Comparison of ENCODE assay signal across 12 mouse cellular contexts in genomic region chr11:4968376-4968775, GRCm38 (mm10). TPM values are rescaled to one million over a fixed set of nuclear protein-coding genes. Genes with fewer than 3 reads are reported as not detected.
DNase-seq lines count a peak whose midpoint lies in the region; ATAC-seq and TF ChIP-seq lines count a peak whose summit lies in the region.
"Had no signal": no experiment of that assay in that cellular context is flagged by ENCODE, and none has a peak within 500 bp of the region (broad histone marks: within the 10 kb centered on the region; RNA-seq: fewer than 3 reads in every experiment).

No protein-coding gene starts in this region.

- no peaks in the 10 kb centered on the region for H3K4me1 ChIP-seq in kidney, adult 2 months (ENCODE audit: control insufficient read depth, insufficient read depth, low read length)
- H3K4me1 ChIP-seq in kidney, embryonic 16.5 days (ENCODE audit: insufficient read depth, low read length), result no peaks in the 10 kb centered on the region; the same call in 1 of the 2 replicates
- H3K4me1 ChIP-seq in midbrain, postnatal 0 days (ENCODE audit: insufficient read depth, low read length), result no peaks in the 10 kb centered on the region
- H3K4me1 ChIP-seq in midbrain, embryonic 16.5 days (ENCODE audit: control insufficient read depth, insufficient read depth, low read length), result peaks cover 4% of the 10 kb centered on the region
- H3K4me1 ChIP-seq in neural tube, embryonic 15.5 days, result peaks cover 18% of the 10 kb centered on the region
- H3K4me1 ChIP-seq in forebrain, embryonic 11.5 days (replicated peaks; ENCODE audit: control insufficient read depth, insufficient read depth, low read length), result no peaks in the 10 kb centered on the region

- no peaks in the 10 kb centered on the region for H3K9me3 ChIP-seq in kidney, embryonic 16.5 days (ENCODE audit: low read length)
- no peaks in the 10 kb centered on the region for H3K9me3 ChIP-seq in midbrain, postnatal 0 days (ENCODE audit: low read length)
- H3K9me3 ChIP-seq in midbrain, embryonic 16.5 days (replicated peaks; ENCODE audit: control insufficient read depth, low read length, poor library complexity, severe bottlenecking), result no peaks in the 10 kb centered on the region
- H3K9me3 ChIP-seq in neural tube, embryonic 15.5 days (replicated peaks), result no peaks in the 10 kb centered on the region
- no peaks in the 10 kb centered on the region for H3K9me3 ChIP-seq in forebrain, embryonic 11.5 days (ENCODE audit: control insufficient read depth, low read length)
- H3K9me3 ChIP-seq: embryonic facial prominence, embryonic 10.5 days had no signal

- H3K36me3 ChIP-seq in kidney, adult 2 months (ENCODE audit: control insufficient read depth, insufficient read depth, low read length), result no peaks in the 10 kb centered on the region
- H3K36me3 ChIP-seq in kidney, embryonic 16.5 days (ENCODE audit: insufficient read depth, low read length), result no peaks in the 10 kb centered on the region
- H3K36me3 ChIP-seq in midbrain, postnatal 0 days (ENCODE audit: insufficient read depth, low read length), result no peaks in the 10 kb centered on the region
- H3K36me3 ChIP-seq in midbrain, embryonic 16.5 days (ENCODE audit: control insufficient read depth, insufficient read depth, low read length), result no peaks in the 10 kb centered on the region
- no peaks in the 10 kb centered on the region for H3K36me3 ChIP-seq in neural tube, embryonic 15.5 days
- H3K36me3 ChIP-seq in forebrain, embryonic 11.5 days (ENCODE audit: control insufficient read depth, insufficient read depth, low read length), result no peaks in the 10 kb centered on the region
- H3K36me3 ChIP-seq: embryonic facial prominence, embryonic 10.5 days had no signal

- no peak overlapping the region for H3K4me2 ChIP-seq in kidney, embryonic 16.5 days (replicated peaks; ENCODE audit: low read depth, low read length)
- no peak overlapping the region for H3K4me2 ChIP-seq in midbrain, postnatal 0 days (ENCODE audit: low read depth, low read length, poor library complexity, severe bottlenecking)
- H3K4me2 ChIP-seq in midbrain, embryonic 16.5 days (ENCODE audit: low read length), result no peak overlapping the region
- H3K4me2 ChIP-seq in neural tube, embryonic 15.5 days, result no peak overlapping the region
- H3K4me2 ChIP-seq in forebrain, embryonic 11.5 days (ENCODE audit: low read depth, low read length, severe bottlenecking), result no peak overlapping the region

- H3K27ac ChIP-seq in kidney, adult 2 months (ENCODE audit: insufficient read depth, low read depth, low read length), result no peak overlapping the region
- H3K27ac ChIP-seq in kidney, embryonic 16.5 days (ENCODE audit: low read length), result no peak overlapping the region
- H3K27ac ChIP-seq in midbrain, postnatal 0 days (ENCODE audit: low read depth, low read length), result no peak overlapping the region
- no peak overlapping the region for H3K27ac ChIP-seq in midbrain, embryonic 16.5 days (ENCODE audit: low read length)
- peak overlapping the region; percentile 51; the same call in 1 of the 2 replicates for H3K27ac ChIP-seq in neural tube, embryonic 15.5 days (replicated peaks)
- H3K27ac ChIP-seq in forebrain, embryonic 11.5 days (ENCODE audit: low read depth, low read length), result no peak overlapping the region
- H3K27ac ChIP-seq: embryonic facial prominence, embryonic 10.5 days had no signal

- no peak overlapping the region for H3K9ac ChIP-seq in kidney, embryonic 16.5 days (replicated peaks; ENCODE audit: low read length)
- H3K9ac ChIP-seq in midbrain, postnatal 0 days (replicated peaks; ENCODE audit: low read length, poor library complexity, severe bottlenecking), result peak overlapping the region; percentile 33; the same call in 1 of the 2 replicates
- no peak overlapping the region for H3K9ac ChIP-seq in midbrain, embryonic 16.5 days (ENCODE audit: low read depth, low read length)
- H3K9ac ChIP-seq in neural tube, embryonic 15.5 days (replicated peaks), result no peak overlapping the region
- no peak overlapping the region for H3K9ac ChIP-seq in forebrain, embryonic 11.5 days (ENCODE audit: low read length)

- TF ChIP-seq POLR2A in kidney, adult 2 months (IDR thresholded peaks at IDR 0.05; ENCODE audit: low read depth, low read length), result no peak

- ATAC-seq in kidney, embryonic 16.5 days (ENCODE audit: low FRiP score, low TSS enrichment), result no peak
- no peak for ATAC-seq in midbrain, postnatal 0 days (ENCODE audit: low FRiP score)
- ATAC-seq in midbrain, embryonic 16.5 days, result no peak
- ATAC-seq in neural tube, embryonic 15.5 days (ENCODE audit: low FRiP score), result no peak
- no peak for ATAC-seq in forebrain, embryonic 11.5 days (replicated peaks; ENCODE audit: low FRiP score)
- ATAC-seq: forebrain, embryonic 14.5 days; intestine, embryonic 16.5 days had no signal

- no peak overlapping the region for H3K4me3 ChIP-seq in kidney, adult 2 months (ENCODE audit: insufficient read depth, low read depth, low read length)
- H3K4me3 ChIP-seq in kidney, embryonic 16.5 days (ENCODE audit: low read length), result no peak overlapping the region
- no peak overlapping the region for H3K4me3 ChIP-seq in midbrain, postnatal 0 days (ENCODE audit: low read depth, low read length)
- no peak overlapping the region for H3K4me3 ChIP-seq in midbrain, embryonic 16.5 days (ENCODE audit: low read depth, low read length)
- H3K4me3 ChIP-seq in neural tube, embryonic 15.5 days (replicated peaks), result no peak overlapping the region
- H3K4me3 ChIP-seq in forebrain, embryonic 11.5 days (ENCODE audit: low read depth, low read length), result no peak overlapping the region
- H3K4me3 ChIP-seq: embryonic facial prominence, embryonic 10.5 days had no signal

- DNase-seq in adrenal gland, postnatal 10 days, result peak; percentile 79
- no peak for DNase-seq in adrenal gland, adult 8-10 months
- DNase-seq in kidney, adult 2 months, result peak; percentile 36
- no peak for DNase-seq in midbrain, postnatal 0 days (ENCODE audit: low spot score)
- DNase-seq in forebrain, embryonic 11.5 days (ENCODE audit: low spot score), result no peak
- DNase-seq: midbrain, embryonic 14.5 days had no signal

- no peaks in the 10 kb centered on the region for H3K27me3 ChIP-seq in kidney, adult 2 months (replicated peaks; ENCODE audit: control insufficient read depth, insufficient read depth, low read length)
- no peaks in the 10 kb centered on the region for H3K27me3 ChIP-seq in kidney, embryonic 16.5 days (ENCODE audit: insufficient read depth, low read length)
- no peaks in the 10 kb centered on the region for H3K27me3 ChIP-seq in midbrain, postnatal 0 days (ENCODE audit: insufficient read depth, low read length)
- no peaks in the 10 kb centered on the region for H3K27me3 ChIP-seq in midbrain, embryonic 16.5 days (ENCODE audit: control insufficient read depth, insufficient read depth, low read depth, low read length)
- no peaks in the 10 kb centered on the region; the same call in 1 of the 2 replicates for H3K27me3 ChIP-seq in neural tube, embryonic 15.5 days (replicated peaks)
- no peaks in the 10 kb centered on the region for H3K27me3 ChIP-seq in forebrain, embryonic 11.5 days (ENCODE audit: control insufficient read depth, insufficient read depth, low read length)

- 56% methylated on average over 10 of the region's 10 CpGs for WGBS in kidney, adult 2 months
- WGBS in kidney, embryonic 16.5 days, result 61% methylated on average over 10 of the region's 10 CpGs
- WGBS in midbrain, postnatal 0 days, result 68% methylated on average over 10 of the region's 10 CpGs
- 84% methylated on average over 10 of the region's 10 CpGs for WGBS in midbrain, embryonic 16.5 days
- 49% methylated on average over 10 of the region's 10 CpGs for WGBS in neural tube, embryonic 15.5 days
- WGBS in forebrain, embryonic 11.5 days, result 71% methylated on average over 10 of the region's 10 CpGs

- no peak for TF ChIP-seq CTCF in kidney, adult 2 months (conservative IDR thresholded peaks at IDR 0.05; ENCODE audit: insufficient read depth, insufficient read length, low read depth, low read length)
- no peak for TF ChIP-seq CTCF in midbrain, postnatal 0 days (IDR thresholded peaks at IDR 0.05)

RNA-seq across cellular contexts. Expression of gene Ap1b1, which starts 18.2 kb away (rescaled TPM):
- total RNA-seq in adrenal gland, postnatal 10 days (2021), result 10 to 100 TPM; 56.5 to 58.9 TPM
- total RNA-seq in adrenal gland, adult 8-10 months (2022), result 10 to 100 TPM; 67.4 to 83.9 (median 73.4) TPM
- polyA plus RNA-seq in kidney, adult 2 months (2012; rRNA removed), result 110 and 123 TPM in 2 replicates
- 76.9 and 79.1 TPM in 2 replicates for polyA plus RNA-seq in kidney, embryonic 16.5 days (2015; fragmentation: Nextera tagmentation; extraction: Ambion mirVana)
- 122 and 130 TPM in 2 replicates for total RNA-seq in midbrain, postnatal 0 days (2014; rRNA removed)
- 94.8 and 99.5 TPM in 2 replicates for polyA plus RNA-seq in midbrain, postnatal 0 days (2015; fragmentation: Nextera tagmentation; extraction: Ambion mirVana)
- 104 and 108 TPM in 2 replicates for polyA plus RNA-seq in midbrain, embryonic 16.5 days (2015; fragmentation: Nextera tagmentation; extraction: Ambion mirVana)
- polyA plus RNA-seq in neural tube, embryonic 15.5 days (2015; fragmentation: Nextera tagmentation; extraction: Ambion mirVana), result 93.8 and 94.4 TPM in 2 replicates
- 59.2 and 66.4 TPM in 2 replicates for polyA plus RNA-seq in forebrain, embryonic 11.5 days (2014; fragmentation: Nextera tagmentation; extraction: Ambion mirVana)

RNA-seq across cellular contexts. Expression of gene Nefh, which starts 20.5 kb away (rescaled TPM):
- 1 to 10 TPM; 2.4 to 3.4 TPM for total RNA-seq in adrenal gland, postnatal 10 days (2021)
- total RNA-seq in adrenal gland, adult 8-10 months (2022), result 1 to 10 TPM; 1.8 to 2.7 (median 2.3) TPM
- polyA plus RNA-seq in kidney, adult 2 months (2012; rRNA removed), result 0.05 and 0.30 TPM in 2 replicates
- polyA plus RNA-seq in kidney, embryonic 16.5 days (2015; fragmentation: Nextera tagmentation; extraction: Ambion mirVana), result 0.19 TPM in 2 replicates
- 13.0 and 15.7 TPM in 2 replicates for total RNA-seq in midbrain, postnatal 0 days (2014; rRNA removed)
- 7.7 and 8.3 TPM in 2 replicates for polyA plus RNA-seq in midbrain, postnatal 0 days (2015; fragmentation: Nextera tagmentation; extraction: Ambion mirVana)
- polyA plus RNA-seq in midbrain, embryonic 16.5 days (2015; fragmentation: Nextera tagmentation; extraction: Ambion mirVana), result 3.7 and 4.3 TPM in 2 replicates
- polyA plus RNA-seq in neural tube, embryonic 15.5 days (2015; fragmentation: Nextera tagmentation; extraction: Ambion mirVana), result 22.1 and 24.0 TPM in 2 replicates
- 0.17 and 0.21 TPM in 2 replicates for polyA plus RNA-seq in forebrain, embryonic 11.5 days (2014; fragmentation: Nextera tagmentation; extraction: Ambion mirVana)

Comparison
In these comparisons a context has a peak if more than half of its experiments do, and no peak if none do; other contexts are left out.
1. DNase-seq: peak in adrenal gland, postnatal 10 days (single experiment) and kidney, adult 2 months (single experiment); none in adrenal gland, adult 8-10 months (single experiment), midbrain, postnatal 0 days (single experiment) and forebrain, embryonic 11.5 days (single experiment).